Mouse (Mus musculus): Measurements from ENCODE around the gene Ell2. TPM values are rescaled to one million over a fixed set of nuclear protein-coding genes. Genes with fewer than 3 reads are reported as not detected.
"Not testable (repeated sequence)": the region's sequence is repeated elsewhere in the genome, so short reads cannot be mapped to it uniquely, and the experiment has no call there.

Gene Ell2
- polyA plus RNA-seq, 1 experiment from 2014 or later, result 2.2 TPM

DNA sequence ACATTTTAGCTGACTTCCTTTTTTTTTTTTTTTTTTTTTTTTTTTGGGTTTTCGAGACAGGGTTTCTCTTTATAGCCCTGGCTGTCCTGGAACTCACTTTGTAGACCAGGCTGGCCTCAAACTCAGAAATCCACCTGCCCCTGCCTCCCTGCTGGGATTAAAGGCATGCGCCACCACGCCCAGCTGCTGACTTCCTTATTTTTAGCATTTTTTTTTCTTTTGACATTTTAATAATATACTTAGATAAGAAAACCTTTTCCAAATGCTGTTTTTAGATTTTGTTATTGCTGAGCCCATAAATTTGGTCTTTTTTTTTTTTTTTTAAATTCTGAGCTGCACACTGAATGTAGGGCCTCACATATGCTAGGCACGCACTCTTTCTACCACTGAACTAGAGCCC is 5.0 kb downstream of the Ell2 start:
- H3K27ac ChIP-seq (replicated peaks); ATAC-seq (ENCODE audit: low FRiP score); H3K4me2 ChIP-seq; H3K27me3 ChIP-seq (replicated peaks); H3K9ac ChIP-seq (replicated peaks); H3K36me3 ChIP-seq; H3K9me3 ChIP-seq (replicated peaks); H3K4me3 ChIP-seq (replicated peaks): not testable (repeated sequence)
- WGBS, result 82% methylated on average over 4 of the region's 4 CpGs
- H3K4me1 ChIP-seq, result peaks cover 20% of the 10 kb centered on the region

DNA sequence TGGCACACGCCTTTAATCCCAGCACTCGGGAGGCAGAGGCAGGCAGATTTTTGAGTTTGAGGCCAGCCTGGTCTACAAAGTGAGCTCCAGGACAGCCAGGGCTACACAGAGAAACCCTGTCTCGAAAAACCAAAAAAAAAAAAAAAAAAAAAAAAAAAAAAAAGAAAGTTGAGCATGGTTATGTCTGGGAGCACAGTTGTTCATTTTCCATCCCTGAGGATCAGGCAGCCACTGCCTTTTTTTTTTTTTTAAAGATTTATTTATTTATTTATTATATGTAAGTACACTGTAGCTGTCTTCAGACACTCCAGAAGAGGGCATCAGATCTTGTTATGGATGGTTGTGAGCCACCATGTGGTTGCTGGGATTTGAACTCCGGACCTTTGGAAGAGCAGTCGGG is 6.0 kb downstream of the Ell2 start:
- WGBS, result 94% methylated on average over 5 of the region's 5 CpGs
- H3K9me3 ChIP-seq (replicated peaks), result not testable (repeated sequence)

DNA sequence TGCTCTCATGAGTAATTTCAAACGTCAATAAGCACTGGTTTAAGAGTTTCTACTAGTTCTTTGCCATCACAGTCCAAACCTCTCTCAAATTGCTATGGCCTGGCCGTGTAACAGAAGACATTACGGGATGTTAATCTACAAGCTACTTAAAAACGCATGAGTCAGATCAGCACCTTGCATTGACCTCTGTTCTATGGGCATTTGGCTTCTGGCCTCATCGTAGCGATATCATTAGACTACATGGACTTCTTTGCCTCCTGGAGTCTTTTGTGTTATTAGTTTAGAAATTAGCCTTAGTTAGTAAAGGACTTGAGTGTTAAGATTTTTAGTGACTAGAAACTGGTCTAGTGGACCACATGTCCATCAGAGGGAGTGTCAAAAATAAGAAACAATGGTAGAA is 7.8 kb downstream of the Ell2 start:
- Histone ChIP-seq H3K27ac (replicated peaks) (no peak overlapping the region), H3K9ac (replicated peaks) (no peak overlapping the region), H3K4me2 (no peak overlapping the region), H3K9me3 (replicated peaks) (no peaks in the 10 kb centered on the region), H3K4me3 (replicated peaks) (no peak overlapping the region), H3K4me1 (peaks cover 1% of the 10 kb centered on the region; the same call in 1 of the 2 replicates), H3K36me3 (no peaks in the 10 kb centered on the region), H3K27me3 (replicated peaks) (peaks cover 4% of the 10 kb centered on the region; the same call in 1 of the 2 replicates)
- no peak for ATAC-seq (ENCODE audit: low FRiP score)
- WGBS, result 86% methylated on average over 6 of the region's 6 CpGs

More for the DNA sequence above, 6.0 kb downstream of the Ell2 start:
- H3K4me3 ChIP-seq (replicated peaks); H3K4me2 ChIP-seq; H3K27me3 ChIP-seq (replicated peaks); ATAC-seq (ENCODE audit: low FRiP score); H3K36me3 ChIP-seq; H3K9ac ChIP-seq (replicated peaks); H3K27ac ChIP-seq (replicated peaks): not testable (repeated sequence)
- peaks cover 16% of the 10 kb centered on the region for H3K4me1 ChIP-seq

DNA sequence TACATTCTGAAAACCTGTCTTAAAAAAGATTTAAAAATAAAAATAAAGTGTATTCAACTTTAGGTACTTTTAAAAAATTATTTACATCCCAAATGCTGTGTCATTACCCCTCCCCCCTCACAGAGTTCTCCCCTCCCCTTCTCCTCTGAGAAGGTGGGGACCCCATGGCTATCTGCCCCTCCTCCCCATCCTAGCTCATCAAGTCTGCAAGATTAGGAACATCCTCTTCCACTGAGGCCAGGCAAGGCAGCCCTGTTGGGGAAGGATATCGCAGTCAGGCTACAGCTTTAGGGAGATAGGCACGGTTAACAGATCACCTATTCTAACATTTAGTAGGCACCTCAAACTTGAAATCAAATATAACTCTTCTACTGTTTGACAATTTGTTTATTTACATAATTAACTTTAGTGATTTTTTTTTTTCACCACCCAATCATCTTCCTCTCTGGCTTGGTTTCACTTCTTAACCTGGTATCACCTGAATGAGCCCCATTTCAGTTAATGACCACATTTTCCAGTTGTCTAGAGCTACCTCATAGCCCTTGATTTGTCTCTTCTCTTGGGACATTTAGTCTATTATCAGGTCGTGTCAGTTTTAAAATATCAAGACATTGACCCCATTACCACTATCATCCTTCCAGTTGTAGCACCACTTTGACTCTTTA is 11.2 kb downstream of the Ell2 start:
- Histone ChIP-seq H3K27me3 (replicated peaks) (no peaks in the 10 kb centered on the region), H3K4me3 (replicated peaks) (no peak overlapping the region), H3K4me2 (no peak overlapping the region), H3K9ac (replicated peaks) (no peak overlapping the region), H3K9me3 (replicated peaks) (no peaks in the 10 kb centered on the region), H3K27ac (replicated peaks) (no peak overlapping the region), H3K36me3 (no peaks in the 10 kb centered on the region), H3K4me1 (no peaks in the 10 kb centered on the region)
- ATAC-seq (ENCODE audit: low FRiP score), result no peak
- 75% methylated on average over 3 of the region's 3 CpGs for WGBS

DNA sequence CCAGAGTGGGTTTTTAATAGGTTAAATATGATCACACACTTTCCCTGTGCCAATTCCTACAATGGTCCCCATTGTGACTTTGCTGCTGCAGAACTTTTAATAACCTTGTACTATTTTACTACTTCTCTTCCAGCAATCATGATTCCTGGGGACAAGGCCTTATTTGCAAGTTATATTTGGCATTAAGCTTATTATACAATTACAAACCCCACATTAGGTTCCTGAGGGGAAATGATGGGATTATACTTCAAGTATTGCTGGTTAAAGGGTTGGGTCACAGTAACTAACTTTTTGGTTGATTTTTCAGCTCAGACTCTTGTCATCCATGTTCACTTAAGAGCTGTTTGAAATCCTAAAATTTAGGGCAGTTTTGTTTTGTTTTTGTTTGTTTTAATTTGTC is 11.8 kb downstream of the Ell2 start:
- Histone ChIP-seq H3K4me2 (no peak overlapping the region), H3K27ac (replicated peaks) (no peak overlapping the region), H3K27me3 (replicated peaks) (no peaks in the 10 kb centered on the region), H3K9ac (replicated peaks) (no peak overlapping the region), H3K36me3 (no peaks in the 10 kb centered on the region), H3K4me3 (replicated peaks) (no peak overlapping the region), H3K4me1 (no peaks in the 10 kb centered on the region), H3K9me3 (replicated peaks) (no peaks in the 10 kb centered on the region)
- ATAC-seq (ENCODE audit: low FRiP score), result no peak

DNA sequence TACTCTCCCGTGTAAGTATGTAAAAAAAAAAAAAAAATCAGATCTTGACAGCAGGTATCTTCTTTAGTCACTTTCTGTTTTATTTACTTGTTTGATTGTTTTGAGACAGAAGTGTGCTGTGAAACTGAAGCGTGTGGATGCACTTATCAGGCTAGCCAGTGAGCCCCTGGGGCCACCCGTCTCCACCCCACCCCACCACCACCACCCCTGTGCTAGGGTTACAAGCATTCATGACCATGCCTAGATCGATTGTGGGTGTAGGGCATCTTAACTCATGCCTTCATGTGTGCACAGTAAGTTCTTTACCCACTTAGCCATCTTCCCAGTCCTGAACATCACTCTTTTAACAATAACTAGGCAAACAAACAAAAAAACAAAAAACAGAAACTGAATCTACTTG is 13.1 kb downstream of the Ell2 start:
- Histone ChIP-seq H3K9ac (replicated peaks) (no peak overlapping the region), H3K27me3 (replicated peaks) (no peaks in the 10 kb centered on the region), H3K4me2 (no peak overlapping the region), H3K36me3 (no peaks in the 10 kb centered on the region), H3K9me3 (replicated peaks) (no peaks in the 10 kb centered on the region), H3K27ac (replicated peaks) (no peak overlapping the region), H3K4me3 (replicated peaks) (no peak overlapping the region), H3K4me1 (no peaks in the 10 kb centered on the region)
- no peak for ATAC-seq (ENCODE audit: low FRiP score)
- 89% methylated on average over 4 of the region's 4 CpGs for WGBS

DNA sequence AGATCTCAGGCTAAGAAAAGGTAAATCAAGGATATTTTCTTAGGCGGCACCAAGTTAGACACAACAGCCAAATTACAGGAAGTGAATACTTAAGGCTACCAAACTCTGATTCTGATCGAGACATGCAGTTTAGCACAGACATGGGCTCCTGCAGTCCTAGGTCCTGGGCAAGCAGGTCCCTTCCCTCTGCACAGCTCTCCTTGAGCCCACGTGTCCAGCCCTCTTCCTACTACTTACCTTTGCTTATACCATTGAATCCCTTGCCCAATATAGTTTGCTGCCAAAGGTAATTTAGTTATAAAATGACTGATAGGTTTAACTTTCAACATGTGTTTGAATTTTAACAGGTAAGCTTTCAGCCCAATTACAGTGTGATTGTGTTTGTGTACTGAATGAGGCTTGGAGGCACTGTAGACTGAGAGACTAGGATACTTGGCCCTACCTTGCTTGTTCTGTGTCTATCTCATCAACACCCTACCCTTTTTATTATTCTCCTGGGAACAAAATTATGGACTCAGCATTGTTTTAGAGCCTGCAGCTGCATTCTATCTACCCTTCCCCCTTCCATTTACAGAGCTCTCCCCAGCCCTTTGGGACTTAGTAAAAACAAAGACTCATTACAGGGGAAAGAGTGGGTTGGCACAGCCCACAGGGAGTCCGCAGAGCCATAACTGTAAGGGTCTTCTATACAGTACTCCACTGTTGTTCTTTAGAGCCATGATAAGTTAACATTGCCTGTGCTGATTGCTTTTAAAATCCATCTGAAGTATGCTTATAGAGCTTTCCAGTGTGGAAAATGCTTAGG is 20.2 kb downstream of the Ell2 start:
- H3K4me1 ChIP-seq, result peaks cover 4% of the 10 kb centered on the region; the same call in 1 of the 2 replicates
- no peak overlapping the region for H3K4me2 ChIP-seq
- H3K27ac ChIP-seq (replicated peaks), result no peak overlapping the region
- H3K4me3 ChIP-seq (replicated peaks), result no peak overlapping the region
- H3K9me3 ChIP-seq (replicated peaks), result no peaks in the 10 kb centered on the region
- H3K9ac ChIP-seq (replicated peaks), result no peak overlapping the region
- ATAC-seq (ENCODE audit: low FRiP score), result peak; percentile 59
- no peaks in the 10 kb centered on the region for H3K27me3 ChIP-seq (replicated peaks)
- no peaks in the 10 kb centered on the region for H3K36me3 ChIP-seq
- WGBS, result 62% methylated on average over 4 of the region's 4 CpGs

DNA sequence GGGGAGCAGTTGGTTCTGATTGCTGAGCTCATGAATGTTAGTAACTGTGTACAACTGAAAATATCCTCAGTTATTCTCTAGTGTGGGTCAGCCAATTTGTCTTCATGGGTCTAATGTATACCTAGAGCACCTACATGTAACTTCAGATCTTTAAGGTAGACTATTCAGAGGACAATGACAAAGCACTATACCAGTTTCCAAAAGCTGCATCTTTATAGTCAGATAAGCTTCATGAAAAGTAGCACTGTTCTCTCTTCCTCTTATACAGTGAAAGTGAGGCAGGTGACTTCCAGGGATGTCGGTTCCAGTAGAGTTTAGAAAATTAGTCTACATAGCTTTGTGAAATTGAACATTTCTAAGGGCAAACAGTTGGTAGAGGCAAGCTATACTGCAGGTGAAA is 21.4 kb downstream of the Ell2 start:
- H3K9ac ChIP-seq (replicated peaks), result no peak overlapping the region
- H3K4me3 ChIP-seq (replicated peaks), result no peak overlapping the region
- no peaks in the 10 kb centered on the region for H3K36me3 ChIP-seq
- no peak overlapping the region for H3K27ac ChIP-seq (replicated peaks)
- H3K4me2 ChIP-seq, result no peak overlapping the region
- no peaks in the 10 kb centered on the region for H3K27me3 ChIP-seq (replicated peaks)
- 94% methylated on average over 1 of the region's 1 CpGs for WGBS
- no peaks in the 10 kb centered on the region for H3K9me3 ChIP-seq (replicated peaks)
- peaks cover 4% of the 10 kb centered on the region; the same call in 1 of the 2 replicates for H3K4me1 ChIP-seq
- ATAC-seq (ENCODE audit: low FRiP score), result no peak

DNA sequence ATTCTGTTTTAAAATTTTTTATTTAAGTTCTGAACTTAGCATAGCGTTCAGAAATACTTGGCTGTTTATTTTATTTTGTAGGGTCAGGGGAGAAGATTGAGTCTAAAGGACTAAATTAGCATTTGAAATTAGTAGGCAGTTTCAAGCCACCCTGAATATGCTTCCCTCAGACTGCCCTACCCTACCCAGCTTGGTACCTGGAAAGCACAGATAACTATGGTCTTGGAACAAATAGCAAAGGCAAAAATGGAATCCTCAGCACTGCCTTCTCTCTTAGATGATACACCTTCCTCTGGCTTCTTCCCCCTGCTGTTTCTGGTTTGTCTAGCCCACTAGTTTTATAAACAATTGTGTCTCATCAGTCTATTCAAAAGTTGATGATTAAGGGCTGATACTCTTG is 23.3 kb downstream of the Ell2 start:
- Histone ChIP-seq H3K4me2 (no peak overlapping the region), H3K27me3 (replicated peaks) (no peaks in the 10 kb centered on the region), H3K36me3 (no peaks in the 10 kb centered on the region), H3K4me3 (replicated peaks) (no peak overlapping the region), H3K27ac (replicated peaks) (no peak overlapping the region), H3K9me3 (replicated peaks) (no peaks in the 10 kb centered on the region), H3K4me1 (peaks cover 4% of the 10 kb centered on the region; the same call in 1 of the 2 replicates), H3K9ac (replicated peaks) (no peak overlapping the region)
- ATAC-seq (ENCODE audit: low FRiP score), result no peak
- 89% methylated on average over 1 of the region's 1 CpGs for WGBS

DNA sequence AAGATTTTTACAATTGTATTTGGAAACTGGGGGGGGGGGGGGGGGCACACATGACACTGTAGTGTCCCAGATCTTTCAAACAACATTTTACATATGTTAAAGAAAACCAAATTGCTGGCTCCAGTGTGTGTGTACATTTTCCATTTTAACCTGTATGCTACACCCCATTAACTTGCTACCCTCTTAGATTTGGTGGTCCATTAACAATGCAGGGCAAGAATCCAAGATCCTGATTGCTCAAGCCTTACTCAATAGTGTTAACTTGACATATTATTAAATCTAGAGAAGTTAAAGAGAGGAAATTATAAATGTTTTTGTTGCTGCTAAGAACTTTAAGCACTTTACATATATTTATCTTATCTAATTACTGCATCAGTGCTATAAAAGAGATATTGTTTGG is 24.2 kb downstream of the Ell2 start:
- Histone ChIP-seq H3K27me3 (replicated peaks) (no peaks in the 10 kb centered on the region), H3K4me1 (peaks cover 4% of the 10 kb centered on the region; the same call in 1 of the 2 replicates), H3K36me3 (no peaks in the 10 kb centered on the region), H3K9me3 (replicated peaks) (no peaks in the 10 kb centered on the region), H3K4me2 (no peak overlapping the region), H3K27ac (replicated peaks) (no peak overlapping the region), H3K4me3 (replicated peaks) (no peak overlapping the region), H3K9ac (replicated peaks) (no peak overlapping the region)
- no peak for ATAC-seq (ENCODE audit: low FRiP score)

DNA sequence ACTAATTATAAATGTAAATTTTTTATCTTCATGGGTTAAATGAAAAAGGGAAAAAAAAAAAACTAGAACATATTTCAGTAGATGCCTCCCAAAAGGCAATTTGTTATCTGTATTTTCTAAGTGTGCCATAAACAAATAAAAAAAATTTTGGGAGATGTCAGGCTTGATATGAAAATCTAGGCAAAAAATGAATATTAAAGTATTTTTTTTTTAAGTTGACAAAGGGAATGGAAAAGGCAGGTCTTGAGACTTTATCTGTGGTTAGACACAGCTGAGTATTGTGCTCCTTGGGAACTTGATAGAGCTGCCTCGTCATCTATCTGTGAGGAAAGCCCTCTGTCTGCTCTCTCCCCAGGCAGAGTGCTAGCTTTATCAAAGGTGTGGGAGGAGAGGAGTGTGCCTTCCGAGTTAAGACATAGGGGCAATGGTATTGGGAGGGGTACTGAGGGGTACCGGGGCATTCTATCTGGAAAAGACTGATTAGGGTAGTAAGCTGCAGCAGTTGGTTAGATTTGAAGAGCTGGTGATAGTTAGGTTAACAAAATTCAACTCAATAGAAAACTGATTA is 27.1 kb downstream of the Ell2 start:
- Histone ChIP-seq H3K4me2 (no peak overlapping the region), H3K27me3 (replicated peaks) (no peaks in the 10 kb centered on the region), H3K36me3 (no peaks in the 10 kb centered on the region), H3K4me1 (no peaks in the 10 kb centered on the region), H3K4me3 (replicated peaks) (no peak overlapping the region), H3K9me3 (replicated peaks) (no peaks in the 10 kb centered on the region), H3K9ac (replicated peaks) (no peak overlapping the region), H3K27ac (replicated peaks) (no peak overlapping the region)
- no peak for ATAC-seq (ENCODE audit: low FRiP score)
- 78% methylated on average over 3 of the region's 3 CpGs for WGBS

DNA sequence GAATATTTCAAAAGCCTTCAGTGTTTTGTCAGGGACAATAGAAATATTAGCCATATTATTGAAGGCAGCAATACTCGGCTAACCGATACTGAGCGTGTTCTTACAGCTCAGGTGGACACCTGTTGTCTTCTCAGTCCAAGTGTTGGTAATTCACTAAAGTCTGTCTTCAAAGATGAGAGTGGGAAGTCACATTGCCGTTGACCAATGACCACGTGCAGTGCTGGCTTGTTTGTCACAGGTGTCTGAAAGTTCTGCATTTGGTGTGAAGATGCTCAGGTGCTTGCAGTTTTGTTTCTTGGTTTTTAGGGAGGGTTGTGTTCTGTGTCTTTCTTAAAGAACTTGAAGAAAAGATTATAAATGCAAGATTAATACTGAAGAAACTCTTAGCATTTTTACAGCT is 27.7 kb downstream of the Ell2 start:
- Histone ChIP-seq H3K27me3 (replicated peaks) (no peaks in the 10 kb centered on the region), H3K4me1 (no peaks in the 10 kb centered on the region), H3K4me2 (no peak overlapping the region), H3K9ac (replicated peaks) (no peak overlapping the region), H3K27ac (replicated peaks) (no peak overlapping the region), H3K4me3 (replicated peaks) (no peak overlapping the region), H3K9me3 (replicated peaks) (no peaks in the 10 kb centered on the region), H3K36me3 (no peaks in the 10 kb centered on the region)
- WGBS, result 90% methylated on average over 5 of the region's 5 CpGs
- ATAC-seq (ENCODE audit: low FRiP score), result no peak

All from neural tube, embryonic 15.5 days (tissue).